Mouse (Mus musculus): ENCODE measurements at regions not wholly inside any gene's neighbourhood (a gene's known extent, or its start where the extent isn't known, plus 50 kb on each side); places are given as distances from the start of the nearest gene placed in this dataset.

- H3K4me1 ChIP-seq (ENCODE audit: insufficient read depth, low read length): no peaks in the 10 kb centered on the region
- DNase-seq (ENCODE audit: low spot score): no peak
- H3K36me3 ChIP-seq (ENCODE audit: insufficient read depth, low read length): no peaks in the 10 kb centered on the region
- H3K4me2 ChIP-seq (ENCODE audit: low read depth, low read length): no peak overlapping the region
- no peak overlapping the region for H3K9ac ChIP-seq (replicated peaks; ENCODE audit: low read length)
- no peak overlapping the region for H3K4me3 ChIP-seq (ENCODE audit: low read length)
- no peaks in the 10 kb centered on the region for H3K9me3 ChIP-seq (ENCODE audit: low read length)
- 41% methylated on average over 8 of the region's 8 CpGs for WGBS
- no peak for ATAC-seq
- H3K27ac ChIP-seq: no peak overlapping the region
- TF ChIP-seq CTCF (IDR thresholded peaks at IDR 0.05; ENCODE audit: low read depth): no peak
- H3K27me3 ChIP-seq (ENCODE audit: insufficient read depth, low read length): no peaks in the 10 kb centered on the region
These were observed 627.7 kb downstream of the Tmem114 start for GRCm38 (mm10) chr16:7797176-7797786.

GRCm38 (mm10) chr16:7795561-7795960 is 629.4 kb downstream of the Tmem114 start:
- H3K36me3 ChIP-seq (ENCODE audit: insufficient read depth, low read length): no peaks in the 10 kb centered on the region
- no peak for DNase-seq (ENCODE audit: low spot score)
- TF ChIP-seq CTCF (IDR thresholded peaks at IDR 0.05; ENCODE audit: low read depth): no peak
- H3K4me1 ChIP-seq (ENCODE audit: insufficient read depth, low read length): no peaks in the 10 kb centered on the region
- H3K9ac ChIP-seq (replicated peaks; ENCODE audit: low read length): no peak overlapping the region
- no peak for ATAC-seq
- no peaks in the 10 kb centered on the region for H3K9me3 ChIP-seq (ENCODE audit: low read length)
- no peak overlapping the region for H3K4me3 ChIP-seq (ENCODE audit: low read length)
- no peak overlapping the region for H3K27ac ChIP-seq
- H3K4me2 ChIP-seq (ENCODE audit: low read depth, low read length): no peak overlapping the region
- 41% methylated on average over 3 of the region's 3 CpGs for WGBS
- H3K27me3 ChIP-seq (ENCODE audit: insufficient read depth, low read length): no peaks in the 10 kb centered on the region

- Histone ChIP-seq H3K4me1 (ENCODE audit: insufficient read depth, low read length) (no peaks in the 10 kb centered on the region), H3K9me3 (ENCODE audit: low read length) (no peaks in the 10 kb centered on the region), H3K27ac (no peak overlapping the region), H3K4me2 (ENCODE audit: low read depth, low read length) (no peak overlapping the region), H3K36me3 (ENCODE audit: insufficient read depth, low read length) (no peaks in the 10 kb centered on the region), H3K4me3 (ENCODE audit: low read length) (no peak overlapping the region), H3K27me3 (ENCODE audit: insufficient read depth, low read length) (no peaks in the 10 kb centered on the region), H3K9ac (replicated peaks; ENCODE audit: low read length) (no peak overlapping the region)
- ATAC-seq (no peak), DNase-seq (ENCODE audit: low spot score) (no peak)
- TF ChIP-seq CTCF (IDR thresholded peaks at IDR 0.05; ENCODE audit: low read depth): no peak
- WGBS: 83% methylated on average over 3 of the region's 3 CpGs
These were observed 632.4 kb downstream of the Tmem114 start for GRCm38 (mm10) chr16:7792521-7792920.

GRCm38 (mm10) chr16:7790260-7790659 is 634.7 kb downstream of the Tmem114 start:
- no peak for ATAC-seq
- no peaks in the 10 kb centered on the region for H3K27me3 ChIP-seq (ENCODE audit: insufficient read depth, low read length)
- no peak overlapping the region for H3K4me2 ChIP-seq (ENCODE audit: low read depth, low read length)
- no peaks in the 10 kb centered on the region for H3K4me1 ChIP-seq (ENCODE audit: insufficient read depth, low read length)
- WGBS: 42% methylated on average over 4 of the region's 4 CpGs
- H3K9ac ChIP-seq (replicated peaks; ENCODE audit: low read length): no peak overlapping the region
- TF ChIP-seq CTCF (IDR thresholded peaks at IDR 0.05; ENCODE audit: low read depth): no peak
- H3K36me3 ChIP-seq (ENCODE audit: insufficient read depth, low read length): no peaks in the 10 kb centered on the region
- H3K27ac ChIP-seq: no peak overlapping the region
- DNase-seq (ENCODE audit: low spot score): peak; percentile 63
- H3K9me3 ChIP-seq (ENCODE audit: low read length): no peaks in the 10 kb centered on the region
- no peak overlapping the region for H3K4me3 ChIP-seq (ENCODE audit: low read length)

DNA sequence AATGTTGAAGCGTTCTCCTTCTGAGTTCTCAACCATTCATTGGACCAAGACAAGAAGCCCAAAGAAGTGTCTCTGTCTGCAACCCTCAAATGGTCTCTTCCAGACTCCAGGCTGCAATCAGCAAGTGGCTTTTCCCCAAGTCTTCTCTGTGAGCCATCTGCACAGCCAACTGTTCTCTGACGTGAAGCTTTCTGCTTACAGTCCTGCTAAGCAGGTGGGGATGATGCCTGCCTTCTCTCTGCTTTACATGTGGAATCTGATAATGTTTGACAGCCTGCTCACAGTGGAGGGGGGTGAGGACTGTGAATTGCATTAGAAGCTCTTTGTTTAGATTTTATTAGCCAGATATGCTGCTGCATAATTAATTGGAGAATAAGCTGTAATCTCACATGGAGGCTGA is 636.7 kb downstream of the Tmem114 start:
- Histone ChIP-seq H3K36me3 (ENCODE audit: insufficient read depth, low read length) (no peaks in the 10 kb centered on the region), H3K4me1 (ENCODE audit: insufficient read depth, low read length) (no peaks in the 10 kb centered on the region), H3K27ac (no peak overlapping the region), H3K4me2 (ENCODE audit: low read depth, low read length) (no peak overlapping the region), H3K9ac (replicated peaks; ENCODE audit: low read length) (no peak overlapping the region), H3K4me3 (ENCODE audit: low read length) (no peak overlapping the region), H3K9me3 (ENCODE audit: low read length) (no peaks in the 10 kb centered on the region), H3K27me3 (ENCODE audit: insufficient read depth, low read length) (no peaks in the 10 kb centered on the region)
- DNase-seq (ENCODE audit: low spot score) (peak; percentile 80), ATAC-seq (peak; percentile 78)
- no peak for TF ChIP-seq CTCF (IDR thresholded peaks at IDR 0.05; ENCODE audit: low read depth)
- WGBS: 54% methylated on average over 2 of the region's 2 CpGs

- H3K4me1 ChIP-seq (ENCODE audit: insufficient read depth, low read length): no peaks in the 10 kb centered on the region
- no peak overlapping the region for H3K27ac ChIP-seq
- H3K4me2 ChIP-seq (ENCODE audit: low read depth, low read length): no peak overlapping the region
- no peaks in the 10 kb centered on the region for H3K36me3 ChIP-seq (ENCODE audit: insufficient read depth, low read length)
- no peaks in the 10 kb centered on the region for H3K9me3 ChIP-seq (ENCODE audit: low read length)
- 85% methylated on average over 2 of the region's 2 CpGs for WGBS
- no peak for ATAC-seq
- DNase-seq (ENCODE audit: low spot score): peak; percentile 7
- no peak overlapping the region for H3K4me3 ChIP-seq (ENCODE audit: low read length)
- no peak overlapping the region for H3K9ac ChIP-seq (replicated peaks; ENCODE audit: low read length)
- no peak for TF ChIP-seq CTCF (IDR thresholded peaks at IDR 0.05; ENCODE audit: low read depth)
- no peaks in the 10 kb centered on the region for H3K27me3 ChIP-seq (ENCODE audit: insufficient read depth, low read length)
These were observed 643.4 kb downstream of the Tmem114 start for GRCm38 (mm10) chr16:7781506-7781905.

DNA sequence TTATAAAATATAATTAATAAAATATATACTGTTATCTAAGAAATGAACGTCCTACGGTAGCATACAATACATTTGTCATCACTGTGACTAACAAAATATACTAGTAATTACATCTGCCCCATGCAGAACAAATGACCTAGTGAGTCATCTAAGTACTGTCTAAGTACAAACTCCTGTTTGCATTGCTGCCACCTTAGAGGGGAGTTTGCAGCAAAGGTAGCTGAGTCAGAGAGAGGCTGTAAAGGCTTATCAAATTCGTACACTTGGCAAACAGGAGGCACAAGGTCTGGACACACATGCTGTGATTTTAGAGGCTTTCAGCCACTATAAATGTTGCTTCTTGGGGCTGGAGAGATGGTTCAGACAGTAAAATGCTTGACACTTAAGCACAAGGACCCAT is 649.3 kb downstream of the Tmem114 start:
- no peak for TF ChIP-seq CTCF (IDR thresholded peaks at IDR 0.05; ENCODE audit: low read depth)
- 87% methylated on average over 3 of the region's 3 CpGs for WGBS
- Histone ChIP-seq H3K4me3 (ENCODE audit: low read length) (no peak overlapping the region), H3K36me3 (ENCODE audit: insufficient read depth, low read length) (no peaks in the 10 kb centered on the region), H3K9ac (replicated peaks; ENCODE audit: low read length) (no peak overlapping the region), H3K9me3 (ENCODE audit: low read length) (no peaks in the 10 kb centered on the region), H3K4me1 (ENCODE audit: insufficient read depth, low read length) (no peaks in the 10 kb centered on the region), H3K4me2 (ENCODE audit: low read depth, low read length) (no peak overlapping the region), H3K27me3 (ENCODE audit: insufficient read depth, low read length) (no peaks in the 10 kb centered on the region), H3K27ac (no peak overlapping the region)
- ATAC-seq (no peak), DNase-seq (ENCODE audit: low spot score) (no peak)
